10 mouse cellular contexts compared by ENCODE assay signal in genomic region chr15:84812831-84813357, GRCm38 (mm10). TPM values are rescaled to one million over a fixed set of nuclear protein-coding genes. Genes with fewer than 3 reads are reported as not detected.
DNase-seq lines count a peak whose midpoint lies in the region; ATAC-seq and TF ChIP-seq lines count a peak whose summit lies in the region.
"Had no signal": no experiment of that assay in that cellular context is flagged by ENCODE, and none has a peak within 500 bp of the region (broad histone marks: within the 10 kb centered on the region; RNA-seq: fewer than 3 reads in every experiment).

No protein-coding gene starts in this region.

- 70% methylated on average over 11 of the region's 11 CpGs for WGBS in midbrain, embryonic 12.5 days
- 83% methylated on average over 11 of the region's 11 CpGs for WGBS in midbrain, embryonic 11.5 days
- 14% methylated on average over 11 of the region's 11 CpGs for WGBS in forebrain, embryonic 16.5 days
- WGBS in midbrain, postnatal 0 days = 26% methylated on average over 11 of the region's 11 CpGs
- 73% methylated on average over 11 of the region's 11 CpGs for WGBS in lung, adult 2 months
- 89% methylated on average over 11 of the region's 11 CpGs for WGBS in limb, embryonic 10.5 days

- DNase-seq in midbrain, embryonic 11.5 days (ENCODE audit: low spot score, missing footprints) = no peak
- DNase-seq in layer of hippocampus, adult 8-10 months (ENCODE audit: low spot score in 2 of 2) = peak; percentile 65 to 71
- DNase-seq in midbrain, postnatal 0 days (ENCODE audit: low spot score) = peak; percentile 78
- DNase-seq in lung, adult 2 months = no peak
- DNase-seq in limb, embryonic 10.5 days (ENCODE audit: low spot score) = no peak
- DNase-seq in MN1 (ENCODE audit: low spot score) = no peak
- DNase-seq: kidney, adult 2 months had no signal

- TF ChIP-seq POLR2A in lung, adult 2 months (IDR thresholded peaks at IDR 0.05; ENCODE audit: borderline replicate concordance, extremely low read depth, low read depth, low read length) = no peak

- peaks cover 11% of the 10 kb centered on the region for H3K36me3 ChIP-seq in midbrain, embryonic 12.5 days
- H3K36me3 ChIP-seq in midbrain, embryonic 11.5 days (ENCODE audit: control insufficient read depth, insufficient read depth, low read length) = peaks cover 2% of the 10 kb centered on the region
- no peaks in the 10 kb centered on the region for H3K36me3 ChIP-seq in forebrain, embryonic 16.5 days (ENCODE audit: control insufficient read depth, insufficient read depth)
- no peaks in the 10 kb centered on the region for H3K36me3 ChIP-seq in midbrain, postnatal 0 days (ENCODE audit: insufficient read depth, low read length)
- H3K36me3 ChIP-seq in limb, embryonic 10.5 days = no peaks in the 10 kb centered on the region

- ATAC-seq in midbrain, embryonic 12.5 days (ENCODE audit: low FRiP score, low read depth) = no peak
- ATAC-seq in midbrain, embryonic 11.5 days (ENCODE audit: low FRiP score) = no peak
- peak; percentile 57 for ATAC-seq in forebrain, embryonic 16.5 days
- peak; percentile 61 for ATAC-seq in midbrain, postnatal 0 days (ENCODE audit: low FRiP score)

- H3K4me1 ChIP-seq in midbrain, embryonic 12.5 days = peaks cover 38% of the 10 kb centered on the region
- peaks cover 9% of the 10 kb centered on the region for H3K4me1 ChIP-seq in midbrain, embryonic 11.5 days (ENCODE audit: control insufficient read depth, insufficient read depth, low read length)
- H3K4me1 ChIP-seq in forebrain, embryonic 16.5 days (replicated peaks; ENCODE audit: control insufficient read depth, insufficient read depth, low read length) = peaks cover 59% of the 10 kb centered on the region
- H3K4me1 ChIP-seq in midbrain, postnatal 0 days (ENCODE audit: insufficient read depth, low read length) = peaks cover 16% of the 10 kb centered on the region
- H3K4me1 ChIP-seq in lung, adult 2 months (ENCODE audit: control insufficient read depth, insufficient read depth, low read length) = no peaks in the 10 kb centered on the region
- peaks cover 46% of the 10 kb centered on the region for H3K4me1 ChIP-seq in limb, embryonic 10.5 days

- no peaks in the 10 kb centered on the region for H3K9me3 ChIP-seq in midbrain, embryonic 12.5 days
- no peaks in the 10 kb centered on the region for H3K9me3 ChIP-seq in midbrain, embryonic 11.5 days (ENCODE audit: control insufficient read depth, low read length)
- H3K9me3 ChIP-seq in forebrain, embryonic 16.5 days (ENCODE audit: control insufficient read depth, low read length) = no peaks in the 10 kb centered on the region
- no peaks in the 10 kb centered on the region for H3K9me3 ChIP-seq in midbrain, postnatal 0 days (ENCODE audit: low read length)
- H3K9me3 ChIP-seq in limb, embryonic 10.5 days (replicated peaks) = no peaks in the 10 kb centered on the region

- no peaks in the 10 kb centered on the region for H3K27me3 ChIP-seq in midbrain, embryonic 12.5 days
- H3K27me3 ChIP-seq in midbrain, embryonic 11.5 days (ENCODE audit: control insufficient read depth, insufficient read depth, low read length) = no peaks in the 10 kb centered on the region
- H3K27me3 ChIP-seq in forebrain, embryonic 16.5 days (replicated peaks; ENCODE audit: control insufficient read depth, insufficient read depth, low read length) = no peaks in the 10 kb centered on the region
- no peaks in the 10 kb centered on the region for H3K27me3 ChIP-seq in midbrain, postnatal 0 days (ENCODE audit: insufficient read depth, low read length)
- peaks cover 6% of the 10 kb centered on the region; the same call in 1 of the 2 replicates for H3K27me3 ChIP-seq in limb, embryonic 10.5 days (ENCODE audit: low read depth, poor library complexity, severe bottlenecking)

- H3K27ac ChIP-seq in midbrain, embryonic 12.5 days (replicated peaks) = peak overlapping the region; percentile 58
- no peak overlapping the region for H3K27ac ChIP-seq in midbrain, embryonic 11.5 days (ENCODE audit: low read depth, low read length)
- peak overlapping the region; percentile 31 for H3K27ac ChIP-seq in forebrain, embryonic 16.5 days (ENCODE audit: low read length)
- H3K27ac ChIP-seq in midbrain, postnatal 0 days (ENCODE audit: low read depth, low read length) = peak overlapping the region; percentile 63
- H3K27ac ChIP-seq in limb, embryonic 10.5 days = no peak overlapping the region

- no peak overlapping the region for H3K4me2 ChIP-seq in midbrain, embryonic 12.5 days (replicated peaks)
- H3K4me2 ChIP-seq in midbrain, embryonic 11.5 days = no peak overlapping the region
- peak overlapping the region; percentile 8; the same call in 1 of the 2 replicates for H3K4me2 ChIP-seq in forebrain, embryonic 16.5 days (ENCODE audit: low read length)
- H3K4me2 ChIP-seq in midbrain, postnatal 0 days (ENCODE audit: low read depth, low read length, poor library complexity, severe bottlenecking) = peak overlapping the region; percentile 24; the same call in 1 of the 2 replicates
- H3K4me2 ChIP-seq: lung, embryonic 14.5 days had no signal

- H3K9ac ChIP-seq in midbrain, embryonic 12.5 days (replicated peaks) = no peak overlapping the region
- no peak overlapping the region for H3K9ac ChIP-seq in midbrain, embryonic 11.5 days (ENCODE audit: low read length)
- 0 out of 2 replicates have a peak overlapping the region, but pooled peaks have one; percentile 14 for H3K9ac ChIP-seq in forebrain, embryonic 16.5 days (replicated peaks; ENCODE audit: low read depth, low read length)
- H3K9ac ChIP-seq in midbrain, postnatal 0 days (replicated peaks; ENCODE audit: low read length, poor library complexity, severe bottlenecking) = no peak overlapping the region
- H3K9ac ChIP-seq: lung, embryonic 14.5 days had no signal

- no peak for TF ChIP-seq CTCF in midbrain, postnatal 0 days (IDR thresholded peaks at IDR 0.05)
- TF ChIP-seq CTCF in lung, adult 2 months (IDR thresholded peaks at IDR 0.05; ENCODE audit: insufficient read depth, low read length) = no peak

- H3K4me3 ChIP-seq in midbrain, embryonic 12.5 days = no peak overlapping the region
- no peak overlapping the region for H3K4me3 ChIP-seq in midbrain, embryonic 11.5 days (ENCODE audit: low read depth, low read length)
- H3K4me3 ChIP-seq in forebrain, embryonic 16.5 days (replicated peaks; ENCODE audit: low read length) = no peak overlapping the region
- H3K4me3 ChIP-seq in midbrain, postnatal 0 days (ENCODE audit: low read depth, low read length) = no peak overlapping the region
- H3K4me3 ChIP-seq in lung, adult 2 months (replicated peaks; ENCODE audit: extremely low read depth, low read depth, low read length) = no peak overlapping the region
- no peak overlapping the region for H3K4me3 ChIP-seq in limb, embryonic 10.5 days

RNA-seq across cellular contexts. Expression of gene Phf21b, which starts 43.0 kb away (rescaled TPM):
- 21.6 and 22.3 TPM in 2 replicates for polyA plus RNA-seq in midbrain, embryonic 12.5 days (2016; fragmentation: Nextera tagmentation; extraction: Ambion mirVana)
- 26.4 and 26.8 TPM in 2 replicates for polyA plus RNA-seq in midbrain, embryonic 11.5 days (2014; fragmentation: Nextera tagmentation; extraction: Ambion mirVana)
- 9.7 and 10.2 TPM in 2 replicates for polyA plus RNA-seq in forebrain, embryonic 16.5 days (2015; fragmentation: Nextera tagmentation; extraction: Ambion mirVana)
- 10 to 100 TPM in 2 of 4 experiments, 1 to 10 TPM in 2; 6.6 to 12.2 (median 9.3) TPM for total RNA-seq in layer of hippocampus, adult 8-10 months (2022)
- total RNA-seq in midbrain, postnatal 0 days (2014; rRNA removed) = 11.7 and 14.2 TPM in 2 replicates
- 1.1 and 1.4 TPM in 2 replicates for polyA plus RNA-seq in midbrain, postnatal 0 days (2015; fragmentation: Nextera tagmentation; extraction: Ambion mirVana)
- polyA plus RNA-seq in lung, adult 2 months (2012; rRNA removed) = 2.2 and 2.6 TPM in 2 replicates
- 1.1 and 1.2 TPM in 2 replicates for polyA plus RNA-seq in limb, embryonic 10.5 days (2016; fragmentation: Nextera tagmentation; extraction: Ambion mirVana)

Comparison
In these comparisons a context has a peak if more than half of its experiments do, and no peak if none do; other contexts are left out.
1. ATAC-seq: peak in forebrain, embryonic 16.5 days (single experiment) and midbrain, postnatal 0 days (single experiment); none in midbrain, embryonic 12.5 days (single experiment) and midbrain, embryonic 11.5 days (single experiment).
2. H3K27ac ChIP-seq: peak in midbrain, embryonic 12.5 days (single experiment), forebrain, embryonic 16.5 days (single experiment) and midbrain, postnatal 0 days (single experiment); none in midbrain, embryonic 11.5 days (single experiment) and limb, embryonic 10.5 days (single experiment).
3. H3K4me2 ChIP-seq: peak in forebrain, embryonic 16.5 days (single experiment) and midbrain, postnatal 0 days (single experiment); none in midbrain, embryonic 12.5 days (single experiment) and midbrain, embryonic 11.5 days (single experiment).
4. DNase-seq: peak in layer of hippocampus, adult 8-10 months (2 of 2) and midbrain, postnatal 0 days (single experiment); none in midbrain, embryonic 11.5 days (single experiment), lung, adult 2 months (single experiment), limb, embryonic 10.5 days (single experiment) and MN1 (single experiment).